Mouse (Mus musculus) neural tube, embryonic 14.5 days (tissue): ENCODE data around the gene Mapkapk2. TPM values are rescaled to one million over a fixed set of nuclear protein-coding genes. Genes with fewer than 3 reads are reported as not detected.
"Not testable (repeated sequence)": the region's sequence is repeated elsewhere in the genome, so short reads cannot be mapped to it uniquely, and the experiment has no call there.

Experiments used
- ATAC-seq: fragments of 200-750 bp; cut with Nextera tagmentation; 2 replicates; pipeline ENCODE4 v1.8.0; 2017; ENCODE audit warnings: low read depth, mild to moderate bottlenecking, moderate TSS enrichment, moderate library complexity
- H3K27ac ChIP-seq: fragments of 300-500 bp; sonication (generic); 2 replicates; pipeline ENCODE4 v1.5.1; 2014; ENCODE audit warnings: low read depth, mild to moderate bottlenecking, control low read depth, low read length, moderate library complexity, mixed read lengths
- H3K27me3 ChIP-seq: fragments of 300-500 bp; sonication (generic); 2 replicates; pipeline ENCODE4 v1.6.1; 2014; ENCODE audit warnings: low read length; ENCODE audit not compliant: control insufficient read depth, insufficient read depth
- H3K36me3 ChIP-seq: fragments of 300-500 bp; sonication (generic); 2 replicates; pipeline ENCODE4 v1.6.1; 2014; ENCODE audit warnings: low read length, mixed read lengths; ENCODE audit not compliant: control insufficient read depth, insufficient read depth
- H3K4me1 ChIP-seq: fragments of 300-500 bp; sonication (generic); 2 replicates; pipeline ENCODE4 v1.6.1; 2014; ENCODE audit warnings: low read length; ENCODE audit not compliant: control insufficient read depth, insufficient read depth
- H3K4me2 ChIP-seq: fragments of 300-500 bp; sonication (generic); 2 replicates; pipeline ENCODE4 v1.6.1; 2014; ENCODE audit warnings: mild to moderate bottlenecking, low read depth, low read length, control low read depth
- H3K4me3 ChIP-seq: fragments of 300-500 bp; sonication (generic); 2 replicates; pipeline ENCODE4 v1.5.1; 2014; ENCODE audit warnings: low read depth, low read length, control low read depth, mixed read lengths
- H3K9ac ChIP-seq: fragments of 300-500 bp; sonication (generic); replicated peaks from 2 replicates; pipeline ENCODE4 v1.6.1; 2014; ENCODE audit warnings: low read depth, mild to moderate bottlenecking, control low read depth, low read length, mixed read lengths
- H3K9me3 ChIP-seq: fragments of 300-500 bp; sonication (generic); 2 replicates; pipeline ENCODE4 v1.6.1; 2016; ENCODE audit warnings: low read length; ENCODE audit not compliant: control insufficient read depth
- WGBS: fragments of 180-500 bp; shearing (Covaris S2); extraction: QIAGEN DNeasy Blood & Tissue Kit; methylation state at CpG from one replicate; pipeline ENCODE4 v1.1.7; 2014; 5-methylcytosine and 5-hydroxymethylcytosine counted together
- polyA plus RNA-seq: library from polyadenylated mRNA; unstranded; fragments of >200 nt; fragmentation: Nextera tagmentation; extraction: Ambion mirVana; gene quantifications from 2 replicates; pipeline ENCODE4 v1.2.1, GENCODE M21; 2014

Mapkapk2 gene
- polyA plus RNA-seq, 1 experiment from 2014 or later, result 16.1 TPM

- 80% methylated on average over 8 of the region's 8 CpGs for WGBS
- H3K4me1 ChIP-seq, result no peaks in the 10 kb centered on the region
- no peak overlapping the region for H3K4me2 ChIP-seq
- no peaks in the 10 kb centered on the region for H3K36me3 ChIP-seq
- H3K9me3 ChIP-seq, result no peaks in the 10 kb centered on the region
- no peak overlapping the region for H3K9ac ChIP-seq
- no peak for ATAC-seq
- no peak overlapping the region for H3K4me3 ChIP-seq
- no peak overlapping the region for H3K27ac ChIP-seq
- no peaks in the 10 kb centered on the region for H3K27me3 ChIP-seq
Measured at GRCm38 (mm10) chr1:131024900-131025842, 72.5 kb downstream of the Mapkapk2 start.

GRCm38 (mm10) chr1:131023250-131023858, 74.3 kb downstream of the Mapkapk2 start:
- H3K27me3 ChIP-seq, H3K4me2 ChIP-seq, H3K27ac ChIP-seq, H3K4me3 ChIP-seq, ATAC-seq, H3K9ac ChIP-seq, H3K9me3 ChIP-seq, H3K36me3 ChIP-seq, H3K4me1 ChIP-seq: not testable (repeated sequence)
- WGBS, result 87% methylated on average over 4 of the region's 4 CpGs

- H3K4me1 ChIP-seq, result no peaks in the 10 kb centered on the region
- no peak overlapping the region for H3K4me2 ChIP-seq
- H3K27me3 ChIP-seq, result no peaks in the 10 kb centered on the region
- no peaks in the 10 kb centered on the region for H3K9me3 ChIP-seq
- 72% methylated on average over 5 of the region's 5 CpGs for WGBS
- H3K27ac ChIP-seq, result no peak overlapping the region
- H3K9ac ChIP-seq, result no peak overlapping the region
- H3K4me3 ChIP-seq, result no peak overlapping the region
- no peaks in the 10 kb centered on the region for H3K36me3 ChIP-seq
- no peak for ATAC-seq
Measured at GRCm38 (mm10) chr1:131022591-131023249, 74.9 kb downstream of the Mapkapk2 start.

GRCm38 (mm10) chr1:131021900-131022590, 75.6 kb downstream of the Mapkapk2 start:
- WGBS, result 86% methylated on average over 11 of the region's 11 CpGs
- no peak for ATAC-seq
- H3K4me1 ChIP-seq, result no peaks in the 10 kb centered on the region
- H3K36me3 ChIP-seq, result no peaks in the 10 kb centered on the region
- H3K27ac ChIP-seq, result no peak overlapping the region
- H3K4me3 ChIP-seq, result no peak overlapping the region
- no peaks in the 10 kb centered on the region for H3K27me3 ChIP-seq
- H3K9me3 ChIP-seq, result no peaks in the 10 kb centered on the region
- H3K4me2 ChIP-seq, result no peak overlapping the region
- no peak overlapping the region for H3K9ac ChIP-seq

GRCm38 (mm10) chr1:131021438-131021837, 76.2 kb downstream of the Mapkapk2 start:
- Histone ChIP-seq H3K27me3 (no peaks in the 10 kb centered on the region), H3K27ac (no peak overlapping the region), H3K4me3 (no peak overlapping the region), H3K4me1 (no peaks in the 10 kb centered on the region), H3K9ac (no peak overlapping the region), H3K9me3 (no peaks in the 10 kb centered on the region), H3K4me2 (no peak overlapping the region), H3K36me3 (no peaks in the 10 kb centered on the region)
- WGBS, result 79% methylated on average over 9 of the region's 9 CpGs
- ATAC-seq, result no peak

GRCm38 (mm10) chr1:131020425-131021310, 77.0 kb downstream of the Mapkapk2 start:
- WGBS, result 60% methylated on average over 12 of the region's 12 CpGs
- no peak overlapping the region for H3K27ac ChIP-seq
- H3K4me1 ChIP-seq, result no peaks in the 10 kb centered on the region

GRCm38 (mm10) chr1:131019492-131020098, 78.0 kb downstream of the Mapkapk2 start, which contains the start of gene Il10:
TSS of gene Il10 (plus strand) at chr1:131019845.
- no peak within 1 kb of the TSS for H3K9ac ChIP-seq
- H3K36me3 ChIP-seq, result no peaks in the 10 kb centered on the region
- H3K9me3 ChIP-seq, result no peaks in the 10 kb centered on the region
- no peak within 1 kb of the TSS for H3K4me3 ChIP-seq
- no peaks in the 10 kb centered on the region for H3K4me1 ChIP-seq
- H3K27me3 ChIP-seq, result no peaks in the 10 kb centered on the region
- no peak for ATAC-seq
- H3K4me2 ChIP-seq, result no peak within 1 kb of the TSS
- 79% methylated on average over 8 of the region's 8 CpGs for WGBS
- H3K27ac ChIP-seq, result no peak within 1 kb of the TSS

More at GRCm38 (mm10) chr1:131020425-131021310, 77.0 kb downstream of the Mapkapk2 start:
- ATAC-seq, result no peak
- no peaks in the 10 kb centered on the region for H3K9me3 ChIP-seq
- no peak overlapping the region for H3K4me2 ChIP-seq
- H3K27me3 ChIP-seq, result no peaks in the 10 kb centered on the region
- H3K4me3 ChIP-seq, result no peak overlapping the region
- no peak overlapping the region for H3K9ac ChIP-seq
- H3K36me3 ChIP-seq, result no peaks in the 10 kb centered on the region

- no peak for ATAC-seq
- Histone ChIP-seq H3K9me3 (no peaks in the 10 kb centered on the region), H3K4me2 (no peak overlapping the region), H3K4me3 (no peak overlapping the region), H3K9ac (no peak overlapping the region), H3K36me3 (no peaks in the 10 kb centered on the region), H3K27me3 (no peaks in the 10 kb centered on the region), H3K4me1 (no peaks in the 10 kb centered on the region), H3K27ac (no peak overlapping the region)
- 94% methylated on average over 7 of the region's 7 CpGs for WGBS
Measured at GRCm38 (mm10) chr1:131015879-131016278, 81.7 kb downstream of the Mapkapk2 start.
